Mouse (Mus musculus): ENCODE results near the gene Mpp3. TPM values are rescaled to one million over a fixed set of nuclear protein-coding genes. Genes with fewer than 3 reads are reported as not detected.
"Not testable (repeated sequence)": the region's sequence is repeated elsewhere in the genome, so short reads cannot be mapped to it uniquely, and the experiment has no call there.

Mpp3 gene
- total RNA-seq, 2 experiments from 2014 or later = 40.6 to 47.1 TPM

DNA sequence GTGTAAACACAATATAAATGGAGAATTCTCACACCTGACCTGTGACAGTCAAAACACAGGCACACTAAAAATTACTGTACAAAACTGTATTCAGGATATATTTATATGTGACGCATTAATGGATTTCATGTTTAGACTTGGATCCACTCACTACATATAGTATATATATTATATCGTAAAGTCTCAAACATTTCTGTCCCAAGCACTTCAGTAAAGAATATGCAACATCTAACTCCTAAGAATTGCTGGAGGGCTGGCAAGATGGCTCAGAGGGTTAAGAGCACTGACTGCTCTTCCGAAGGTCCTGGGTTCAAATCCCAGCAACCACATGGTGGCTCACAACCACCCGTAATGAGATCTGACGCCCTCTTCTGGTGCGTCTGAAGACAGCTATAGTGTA lies 42.8 kb downstream of the Mpp3 start:
- not testable (repeated sequence) for DNase-seq
- intact Hi-C loops (cut with DNase I; ENCODE audit: low total_unique reads) = loop anchor here (5.0 kb wide), 1 partner anchor 52 kb away; no protein-coding TSS in a partner anchor

DNA sequence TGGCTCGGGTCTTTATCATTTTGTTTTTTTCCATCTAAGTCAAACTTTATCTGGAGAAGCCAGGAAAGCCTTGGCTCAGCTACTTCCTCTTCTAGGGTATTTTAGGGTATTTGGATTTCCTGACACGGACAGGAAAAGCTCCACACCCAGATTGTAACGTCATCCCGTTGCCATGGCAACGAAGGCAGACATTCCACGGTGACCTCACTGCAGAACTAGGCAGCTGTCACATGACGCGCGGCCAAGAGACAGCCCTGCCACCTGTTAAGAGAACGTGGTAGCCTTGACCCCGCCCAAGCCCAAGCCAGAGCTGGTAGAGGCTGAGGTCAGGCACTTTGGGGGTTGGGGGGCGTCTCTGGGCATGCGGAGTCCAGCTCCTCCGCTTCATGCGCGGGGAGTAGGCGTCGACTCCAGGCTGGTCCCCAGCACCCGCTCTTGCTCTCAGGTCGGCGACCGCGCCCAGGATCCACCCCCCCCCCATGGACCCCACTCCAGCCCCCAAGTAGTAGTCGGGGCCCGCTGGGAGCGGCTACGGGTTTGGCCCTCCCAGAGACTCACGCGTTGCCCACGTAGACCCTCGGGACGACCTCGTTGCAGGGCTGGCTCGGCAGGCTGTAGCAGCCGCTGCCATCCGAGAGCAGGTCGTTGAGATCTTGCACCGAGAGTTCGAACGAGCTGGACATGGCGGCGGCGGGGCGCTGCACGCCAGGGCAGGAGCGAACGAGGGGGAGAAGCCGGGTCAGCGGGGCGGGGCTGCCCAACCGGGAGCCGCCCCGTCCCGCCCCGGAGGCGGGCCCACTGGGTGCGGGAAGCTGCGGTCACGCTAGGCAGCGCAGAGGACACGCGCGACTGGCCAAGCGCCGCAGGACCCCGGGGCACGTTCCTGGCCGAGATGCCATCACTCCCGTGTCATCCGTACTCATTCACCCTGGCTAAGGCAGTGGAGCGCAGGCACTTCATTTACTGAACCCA lies 43.9 kb downstream of the Mpp3 start, which contains the start of gene Cfap97d1:
Gene Cfap97d1 (plus strand): TSS at position 226 of the 972 bp plus-strand sequence.
- DNase-seq = peak; percentile 95
- intact Hi-C loops (cut with DNase I; ENCODE audit: low total_unique reads) = loop anchor here (5.0 kb wide), 1 partner anchor 53 kb away; no protein-coding TSS in a partner anchor

DNA sequence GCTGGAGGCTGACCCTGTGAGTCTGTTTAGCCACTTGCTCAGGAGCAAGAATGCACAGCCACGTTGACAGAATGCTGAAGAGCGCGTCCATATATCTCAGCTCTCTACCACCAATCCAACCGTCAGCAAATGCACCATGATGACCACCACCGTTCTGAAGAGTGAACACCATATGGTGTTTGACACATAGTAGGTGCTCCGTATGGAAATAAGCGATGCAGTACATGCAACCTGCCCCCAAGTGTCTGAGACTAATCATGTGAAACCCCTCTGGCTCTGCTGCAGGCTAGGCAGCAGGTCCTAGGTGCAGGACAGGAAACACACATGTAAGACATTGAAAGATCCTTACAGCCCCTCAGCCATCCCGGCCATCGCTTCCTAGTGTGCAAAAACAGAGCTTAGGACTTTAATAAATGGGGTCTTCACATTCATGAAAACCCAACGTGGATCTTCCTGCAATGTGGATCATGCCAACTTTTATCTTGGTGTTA lies 44.8 kb downstream of the Mpp3 start:
- DNase-seq = no peak
- intact Hi-C loops (cut with DNase I; ENCODE audit: low total_unique reads) = no loop called here

DNA sequence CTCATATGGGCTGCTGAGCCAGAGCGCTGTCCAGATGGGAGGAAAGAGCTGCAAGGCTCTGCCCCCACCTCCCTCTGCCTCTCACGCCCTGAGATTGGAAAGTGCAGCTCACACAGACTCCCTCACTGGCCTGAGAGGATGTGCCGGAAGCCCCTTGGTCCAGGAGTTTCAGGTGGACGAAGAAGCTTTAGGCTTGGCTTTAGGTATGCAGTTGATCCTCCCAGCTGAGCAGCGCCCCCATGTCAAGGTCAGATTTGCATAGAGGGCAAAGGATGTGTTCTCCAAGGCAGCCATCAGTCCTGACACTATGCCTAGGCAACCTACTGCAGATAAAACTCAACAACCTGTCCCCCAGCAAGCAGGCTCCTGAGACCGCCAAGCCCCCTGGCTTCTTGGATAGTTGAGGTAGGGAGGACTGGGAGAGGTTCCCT lies 45.3 kb downstream of the Mpp3 start:
- DNase-seq = no peak
- intact Hi-C loops (cut with DNase I; ENCODE audit: low total_unique reads) = no loop called here

DNA sequence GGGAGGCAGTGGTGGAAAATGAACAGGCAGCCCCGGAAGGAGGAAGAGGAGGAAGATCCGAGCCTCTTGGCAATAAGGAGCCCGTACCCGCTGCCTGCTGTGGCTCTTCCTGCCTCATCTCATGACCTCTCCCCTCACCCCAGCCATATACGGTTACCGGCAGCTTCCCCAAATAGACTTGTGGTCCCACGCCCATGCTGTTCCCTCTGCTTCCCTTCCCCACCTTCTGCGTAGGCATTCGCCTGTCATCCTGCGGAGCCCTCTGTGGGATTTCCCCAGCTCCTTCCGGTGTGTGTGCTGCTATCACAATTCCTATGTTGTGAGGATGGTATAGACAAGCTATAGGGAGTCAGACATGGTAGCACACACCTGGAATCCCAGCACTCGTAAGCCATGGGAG lies 46.4 kb downstream of the Mpp3 start:
- DNase-seq = peak; percentile 26
- intact Hi-C loops (cut with DNase I; ENCODE audit: low total_unique reads) = no loop called here

GRCm38 (mm10) chr11:101980603-101981157 lies 47.6 kb downstream of the Mpp3 start:
- intact Hi-C loops (cut with DNase I; ENCODE audit: low total_unique reads) = no loop called here
- no peak for DNase-seq

DNA sequence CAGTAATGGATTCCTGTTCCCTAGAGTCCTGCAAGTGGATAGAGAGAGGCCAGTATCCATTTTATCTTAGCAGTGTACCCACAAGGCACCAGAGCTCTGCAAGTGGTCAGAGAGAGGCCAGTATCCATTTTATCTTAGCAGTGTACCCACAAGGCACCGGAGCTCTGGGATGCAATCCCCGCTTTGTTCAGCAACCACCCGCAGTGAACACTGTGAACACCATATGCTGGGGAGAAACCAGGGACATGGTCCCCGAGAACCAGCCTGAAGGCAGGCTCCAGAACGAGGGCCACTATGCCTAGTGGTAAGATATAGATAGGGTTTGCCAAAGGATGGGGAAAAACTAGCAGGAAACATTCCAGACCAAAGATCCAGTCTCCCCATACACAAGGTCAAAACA lies 49.1 kb downstream of the Mpp3 start:
- DNase-seq = no peak
- intact Hi-C loops (cut with DNase I; ENCODE audit: low total_unique reads) = no loop called here

DNA sequence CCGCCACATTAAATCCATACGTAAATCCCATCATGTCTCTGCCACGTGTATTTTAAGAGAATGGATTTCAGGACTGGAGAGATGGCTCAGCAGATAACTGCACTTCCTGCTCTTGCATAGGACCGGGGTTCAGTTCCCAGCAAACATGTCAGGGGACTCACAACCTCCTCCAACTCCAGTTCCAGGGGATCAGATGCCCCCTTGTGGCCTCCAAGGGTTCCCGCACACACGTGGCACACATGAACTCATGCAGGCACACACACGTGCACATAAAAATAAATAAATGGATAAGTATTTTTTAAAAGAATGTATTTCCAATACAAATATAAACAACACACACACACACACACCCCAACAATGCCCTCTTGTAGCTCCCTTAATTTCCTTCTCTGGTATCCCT lies 51.3 kb downstream of the Mpp3 start:
- no peak for DNase-seq
- intact Hi-C loops (cut with DNase I; ENCODE audit: low total_unique reads) = no loop called here

DNA sequence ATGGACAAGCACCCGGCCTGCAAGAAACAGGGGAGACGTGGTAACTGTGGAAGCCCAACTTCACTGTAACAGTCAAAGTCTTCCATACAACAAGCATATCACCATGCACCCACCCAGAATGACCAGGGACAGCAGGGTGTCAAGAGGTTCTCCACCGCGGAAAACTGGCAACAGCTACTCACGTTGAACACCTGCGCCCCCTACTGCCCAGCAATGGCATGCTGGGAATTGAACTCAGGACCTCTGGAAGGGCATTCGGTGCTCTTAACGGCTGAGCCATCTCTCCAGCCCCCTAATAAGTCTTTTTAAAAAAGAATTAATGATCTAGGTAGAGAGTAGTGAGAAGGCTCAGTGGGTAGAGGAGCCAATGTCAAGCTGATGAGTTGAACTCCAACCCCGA lies 53.3 kb downstream of the Mpp3 start:
- no peak for DNase-seq
- intact Hi-C loops (cut with DNase I; ENCODE audit: low total_unique reads) = no loop called here

DNA sequence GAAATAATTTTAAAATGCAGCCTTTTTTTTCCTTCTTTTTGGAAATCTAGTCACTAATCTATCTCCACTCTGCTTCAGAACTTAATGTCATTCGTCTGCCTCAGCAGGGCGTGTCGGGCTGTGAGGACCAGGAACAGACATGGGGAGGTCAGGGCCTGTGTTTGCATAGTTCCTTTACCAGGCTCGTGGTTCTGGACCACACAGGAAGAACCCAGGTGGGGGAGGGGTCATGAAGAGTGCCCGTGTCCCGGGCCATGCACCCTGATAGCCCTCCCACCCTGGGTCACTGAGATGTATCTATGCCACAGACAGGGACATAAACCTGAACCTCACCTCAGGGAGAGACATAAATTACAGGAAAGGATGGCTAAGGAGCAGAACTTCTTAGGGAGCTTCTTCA lies 54.1 kb downstream of the Mpp3 start:
- intact Hi-C loops (cut with DNase I; ENCODE audit: low total_unique reads) = no loop called here
- DNase-seq = no peak

GRCm38 (mm10) chr11:101973496-101973895 lies 54.8 kb downstream of the Mpp3 start:
- intact Hi-C loops (cut with DNase I; ENCODE audit: low total_unique reads) = no loop called here
- no peak for DNase-seq

- intact Hi-C loops (cut with DNase I; ENCODE audit: low total_unique reads) = no loop called here
- no peak for DNase-seq
These were observed 55.6 kb downstream of the Mpp3 start for GRCm38 (mm10) chr11:101972651-101973050.

DNA sequence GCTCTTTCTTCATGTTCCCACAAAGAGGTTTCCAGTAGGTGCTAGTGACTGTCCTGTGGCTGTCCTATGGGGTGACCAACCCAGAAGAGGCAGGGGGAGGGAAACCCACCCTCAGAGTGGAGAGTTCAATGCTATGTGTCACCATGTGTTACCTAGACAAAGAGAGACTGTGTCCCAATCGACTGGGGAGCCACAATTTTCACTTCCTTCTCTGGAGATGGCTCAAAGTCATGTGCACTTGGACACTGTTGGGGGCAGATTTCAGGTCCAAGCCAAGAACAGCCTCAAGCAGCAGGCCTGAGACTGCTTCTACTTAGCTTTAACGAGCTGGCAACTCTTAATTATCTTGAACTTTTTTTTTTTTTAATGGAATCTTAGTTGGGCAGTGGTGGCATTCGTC lies 56.2 kb downstream of the Mpp3 start:
- DNase-seq = no peak

GRCm38 (mm10) chr11:101971410-101971809 lies 56.9 kb downstream of the Mpp3 start:
- peak; percentile 49 for DNase-seq
- intact Hi-C loops (cut with DNase I; ENCODE audit: low total_unique reads) = no loop called here

More for the DNA sequence above, 56.2 kb downstream of the Mpp3 start:
- intact Hi-C loops (cut with DNase I; ENCODE audit: low total_unique reads) = no loop called here

DNA sequence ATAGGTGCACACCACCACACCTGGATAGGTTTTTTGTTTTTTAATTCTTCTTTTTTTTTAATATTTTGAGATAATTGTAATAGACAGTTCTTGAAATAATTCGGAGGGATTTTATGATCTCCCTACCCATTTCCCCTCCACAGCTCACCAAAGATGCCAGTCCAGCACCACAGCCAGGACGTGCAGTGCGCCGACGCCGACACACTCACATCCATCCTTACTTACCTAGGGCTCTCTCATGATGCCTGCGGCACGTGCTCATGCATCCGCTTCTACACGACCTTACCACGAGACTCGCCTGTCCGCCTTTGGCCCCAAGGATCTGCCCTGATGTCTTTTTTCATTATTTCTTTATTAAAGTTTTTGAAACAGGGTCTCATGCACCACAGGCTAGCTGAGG lies 58.4 kb downstream of the Mpp3 start:
- intact Hi-C loops (cut with DNase I; ENCODE audit: low total_unique reads) = no loop called here
- no peak for DNase-seq

GRCm38 (mm10) chr11:101968791-101969190 lies 59.5 kb downstream of the Mpp3 start:
- peak; percentile 74 for DNase-seq
- intact Hi-C loops (cut with DNase I; ENCODE audit: low total_unique reads) = loop anchor here (1.0 kb wide), 1 partner anchor 49 kb away; no protein-coding TSS in a partner anchor

- intact Hi-C loops (cut with DNase I; ENCODE audit: low total_unique reads) = loop anchor here (1.0 kb wide), 1 partner anchor 49 kb away; no protein-coding TSS in a partner anchor
- DNase-seq = no peak
These were observed 60.0 kb downstream of the Mpp3 start for GRCm38 (mm10) chr11:101968311-101968710.

DNA sequence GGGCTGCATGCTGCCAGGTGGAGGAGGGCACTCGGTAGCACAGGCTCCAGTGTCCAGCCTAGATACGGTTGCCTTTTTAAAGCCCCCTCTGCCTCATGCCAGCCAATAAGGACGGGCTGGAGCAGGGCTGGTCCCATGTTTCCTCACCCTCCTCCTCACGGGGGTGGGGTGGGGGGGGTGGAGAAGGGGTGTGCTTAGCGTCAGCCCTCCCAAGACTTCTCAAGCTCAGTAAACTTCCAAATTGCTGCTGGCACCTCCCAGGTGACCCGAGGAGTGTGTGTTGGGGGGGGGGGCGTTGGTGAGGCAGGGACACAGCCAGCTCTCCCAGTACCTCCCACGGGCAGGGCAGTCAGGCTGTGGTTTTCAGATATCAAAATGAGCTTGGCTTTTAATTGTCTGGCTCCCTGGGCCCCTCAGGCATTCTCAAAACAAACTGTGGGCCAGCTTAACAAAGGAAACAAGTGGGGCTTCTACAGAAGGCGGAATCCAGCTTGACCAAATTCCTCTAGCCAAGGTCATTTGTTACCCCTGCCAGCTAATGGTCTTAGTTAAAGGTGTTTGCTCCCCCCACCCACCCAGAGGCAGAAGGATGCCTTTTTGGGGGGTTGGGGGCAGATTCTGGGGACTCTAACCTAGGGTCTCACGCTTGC lies 61.2 kb downstream of the Mpp3 start, which contains the start of gene Sost:
Gene Sost (minus strand): TSS at position 51 of the 650 bp plus-strand sequence.
- DNase-seq = no peak
- intact Hi-C loops (cut with DNase I; ENCODE audit: low total_unique reads) = no loop called here

DNA sequence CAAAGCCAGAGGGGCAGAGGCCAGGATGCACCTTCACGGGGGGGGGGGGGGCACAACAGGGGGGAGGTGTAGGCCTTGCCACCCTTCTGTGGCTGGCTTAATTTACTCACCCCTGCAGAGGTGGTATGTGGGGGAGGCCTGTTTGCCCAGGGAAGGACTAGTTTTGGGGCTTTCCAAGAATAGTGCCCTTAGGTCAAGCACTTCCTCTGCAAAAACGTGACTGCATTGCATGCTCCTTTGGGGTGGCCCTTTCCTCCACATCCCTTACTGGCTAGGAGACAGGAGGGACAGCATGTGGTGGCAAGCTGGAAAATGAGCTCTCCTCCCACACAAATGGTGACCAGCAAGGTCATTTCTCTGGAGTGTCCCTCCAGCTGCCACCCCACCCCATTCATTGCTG lies 62.7 kb downstream of the Mpp3 start:
- intact Hi-C loops (cut with DNase I; ENCODE audit: low total_unique reads) = no loop called here
- DNase-seq = no peak

- intact Hi-C loops (cut with DNase I; ENCODE audit: low total_unique reads) = no loop called here
- no peak for DNase-seq
These were observed 63.6 kb downstream of the Mpp3 start for GRCm38 (mm10) chr11:101964647-101965046.
